Mouse (Mus musculus) spleen, postnatal 36 days (tissue): ENCODE data around the gene Kcnj10.

Experiments
- DNase-seq, 2 experiments: peaks; one replicate each; pipeline ENCODE4 v3.0.0; 2022; ENCODE audit warnings: low spot score in 2 of 2, mixed read lengths in 1 of 2

Kcnj10 gene

DNA sequence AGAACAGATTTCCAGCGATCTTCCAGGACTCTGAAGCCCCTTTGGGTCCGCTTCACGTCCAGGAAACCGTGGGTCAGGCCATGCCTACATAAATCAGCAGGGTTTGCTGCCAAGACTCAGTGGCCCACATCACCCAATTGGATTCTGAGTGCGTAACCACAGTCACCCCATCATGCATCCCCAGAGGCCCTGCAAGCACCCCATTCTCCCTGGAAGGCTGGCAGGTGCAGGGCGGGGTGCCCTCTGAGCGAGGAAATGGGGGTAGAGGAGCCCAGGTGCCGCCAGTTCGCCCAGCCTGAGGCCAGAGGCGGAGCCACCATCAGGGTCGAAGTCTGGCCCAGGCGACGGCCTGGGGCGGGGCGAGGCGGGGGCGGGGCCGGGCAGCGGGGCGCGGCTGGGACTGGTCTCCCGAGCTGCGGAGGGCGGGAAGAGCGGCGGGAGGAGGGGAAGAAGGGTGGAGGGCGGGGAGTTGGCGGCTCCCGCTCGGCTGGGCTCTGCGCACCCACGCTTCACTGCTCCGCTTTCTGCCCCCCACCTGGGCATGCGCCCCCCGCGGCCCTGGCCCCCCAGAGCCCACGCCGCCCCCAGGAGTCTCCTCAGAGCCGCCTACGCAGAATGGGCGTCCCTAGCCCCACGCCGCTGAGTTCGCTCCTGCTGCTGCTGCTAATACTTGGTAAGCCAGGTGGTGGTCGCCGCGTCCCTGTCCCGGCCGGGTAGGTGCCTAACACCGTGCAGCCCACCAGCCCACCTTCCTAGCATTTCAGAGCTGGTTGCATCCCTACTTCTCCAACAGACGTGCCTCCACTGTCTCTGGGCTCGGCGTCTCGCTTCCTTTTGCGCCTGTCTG lies 28.9 kb upstream of the Kcnj10 start:
- DNase-seq, result peak; percentile 92 to 93

DNA sequence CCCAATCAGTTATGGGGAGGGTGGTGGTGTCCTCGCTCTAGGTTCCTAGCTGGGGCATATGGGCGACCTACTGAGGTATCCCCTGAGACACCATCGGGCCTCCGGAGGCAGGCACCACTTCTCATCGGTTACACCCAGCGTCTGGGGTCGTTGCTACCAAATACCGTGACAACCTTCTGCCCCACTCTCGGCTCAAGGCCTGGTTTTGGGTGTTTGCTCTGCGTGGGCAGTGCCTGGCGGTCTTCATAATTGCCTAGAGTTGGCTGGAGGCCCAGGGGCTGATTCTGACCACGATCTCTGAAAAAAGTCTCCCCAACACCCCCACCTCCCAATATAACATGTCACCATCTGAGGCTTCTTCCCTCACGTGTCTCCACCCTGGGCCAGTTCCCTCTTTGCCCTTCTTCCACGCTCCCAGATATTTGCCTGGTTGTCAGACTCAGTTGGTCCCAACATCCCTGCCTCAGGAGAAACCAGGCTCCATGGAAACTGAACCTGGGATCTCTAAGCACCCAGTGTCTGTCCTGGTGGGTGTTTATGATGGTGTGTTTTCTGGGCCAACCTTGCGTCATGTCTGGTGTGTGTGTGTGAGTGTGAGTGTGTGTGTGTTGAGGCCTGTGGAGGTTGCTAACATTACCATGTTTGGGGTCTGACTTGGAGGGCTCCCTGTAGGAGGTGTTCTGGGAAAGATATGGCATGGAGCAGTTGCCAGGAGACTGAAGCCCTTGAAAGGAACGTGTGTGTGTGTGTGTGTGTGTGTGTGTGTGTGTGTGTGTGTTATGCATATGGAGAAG lies 28.0 kb upstream of the Kcnj10 start:
- DNase-seq, result peak; percentile 53 to 60

DNA sequence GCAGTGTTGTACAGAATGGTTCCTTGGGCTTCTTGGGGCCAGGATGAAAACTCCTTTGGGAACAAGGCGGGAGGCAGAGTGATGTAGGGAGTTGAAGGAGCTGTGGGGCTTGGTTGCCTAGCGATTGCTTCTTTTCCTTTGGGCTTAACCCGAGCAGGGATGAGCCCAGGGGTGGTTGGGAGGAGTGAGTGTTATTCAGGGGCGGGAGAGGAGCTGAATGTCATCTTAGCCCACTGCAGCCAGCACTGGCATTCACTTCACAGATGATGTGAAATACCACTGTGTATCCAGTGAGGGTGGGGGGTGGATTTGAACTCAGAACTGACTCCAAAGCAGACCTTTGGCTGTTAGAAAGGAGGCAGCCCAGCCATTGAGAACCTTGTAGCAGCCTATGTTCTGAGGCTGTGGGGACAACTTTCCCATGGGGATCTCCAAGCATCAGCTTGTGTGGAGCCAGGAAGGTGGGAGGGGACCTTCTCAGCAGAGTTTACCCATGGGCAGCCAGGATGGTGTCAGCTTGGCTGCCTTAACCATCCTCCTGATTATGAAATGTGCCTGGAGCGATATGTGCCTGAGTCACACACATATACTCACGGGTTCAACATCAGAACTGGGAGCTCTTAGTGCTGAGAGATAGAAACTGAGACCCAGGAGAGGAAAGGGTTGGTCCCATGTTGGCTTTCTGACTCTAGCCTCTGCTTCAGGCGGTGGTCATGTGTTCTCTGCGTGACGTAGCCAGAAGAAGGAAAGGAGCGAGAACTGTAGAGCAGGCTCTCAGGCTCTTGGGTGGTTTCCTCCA lies 27.2 kb upstream of the Kcnj10 start:
- no peak for DNase-seq

DNA sequence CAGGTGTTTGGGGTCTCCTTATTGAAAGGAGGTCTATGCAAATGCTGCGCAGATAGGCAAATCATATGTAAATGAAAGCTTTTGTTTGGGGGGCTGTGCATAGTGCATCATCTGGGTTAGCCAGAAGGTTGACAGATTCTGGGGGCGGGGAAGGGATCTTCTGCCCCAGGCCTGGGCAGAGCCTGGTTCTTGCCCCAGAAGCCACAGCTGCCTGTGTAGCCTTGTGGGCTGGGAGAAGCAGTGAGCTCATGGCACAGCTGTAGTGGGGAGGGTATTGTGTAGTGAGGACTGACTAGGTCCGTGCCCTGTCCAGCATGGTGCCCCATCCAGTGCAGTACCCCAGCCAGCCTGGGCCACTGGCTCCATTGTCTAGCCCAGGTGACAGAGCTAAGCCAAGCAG lies 26.1 kb upstream of the Kcnj10 start:
- DNase-seq, result no peak

DNA sequence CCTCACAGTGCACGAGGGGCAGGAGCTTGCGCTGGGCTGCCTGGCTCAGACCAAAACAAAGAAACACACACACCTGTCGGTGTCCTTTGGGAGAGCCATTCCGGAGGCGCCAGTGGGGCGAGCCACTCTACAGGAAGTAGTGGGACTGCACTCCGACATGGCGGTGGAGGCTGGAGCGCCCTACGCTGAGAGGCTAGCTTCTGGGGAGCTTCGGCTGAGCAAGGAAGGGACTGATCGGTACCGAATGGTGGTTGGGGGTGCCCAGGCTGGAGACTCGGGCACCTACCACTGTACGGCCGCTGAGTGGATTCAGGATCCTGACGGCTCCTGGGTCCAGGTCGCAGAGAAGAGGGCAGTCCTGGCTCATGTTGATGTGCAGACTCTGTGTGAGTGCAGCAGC lies 23.6 kb upstream of the Kcnj10 start:
- no peak for DNase-seq

DNA sequence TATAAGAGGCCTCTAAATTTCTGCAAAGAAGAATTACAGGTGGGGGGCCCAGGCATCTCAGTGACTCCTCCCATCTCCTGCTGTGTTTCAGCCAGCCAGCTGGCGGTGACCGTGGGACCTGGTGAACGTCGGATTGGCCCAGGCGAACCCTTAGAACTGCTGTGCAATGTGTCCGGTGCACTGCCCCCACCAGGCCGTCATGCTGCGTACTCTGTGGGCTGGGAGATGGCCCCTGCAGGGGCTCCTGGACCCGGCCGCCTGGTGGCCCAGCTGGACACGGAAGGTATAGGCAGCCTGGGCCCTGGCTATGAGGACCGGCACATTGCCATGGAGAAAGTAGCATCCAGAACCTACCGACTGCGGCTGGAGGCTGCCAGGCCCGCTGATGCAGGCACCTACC lies 23.1 kb upstream of the Kcnj10 start:
- no peak for DNase-seq

DNA sequence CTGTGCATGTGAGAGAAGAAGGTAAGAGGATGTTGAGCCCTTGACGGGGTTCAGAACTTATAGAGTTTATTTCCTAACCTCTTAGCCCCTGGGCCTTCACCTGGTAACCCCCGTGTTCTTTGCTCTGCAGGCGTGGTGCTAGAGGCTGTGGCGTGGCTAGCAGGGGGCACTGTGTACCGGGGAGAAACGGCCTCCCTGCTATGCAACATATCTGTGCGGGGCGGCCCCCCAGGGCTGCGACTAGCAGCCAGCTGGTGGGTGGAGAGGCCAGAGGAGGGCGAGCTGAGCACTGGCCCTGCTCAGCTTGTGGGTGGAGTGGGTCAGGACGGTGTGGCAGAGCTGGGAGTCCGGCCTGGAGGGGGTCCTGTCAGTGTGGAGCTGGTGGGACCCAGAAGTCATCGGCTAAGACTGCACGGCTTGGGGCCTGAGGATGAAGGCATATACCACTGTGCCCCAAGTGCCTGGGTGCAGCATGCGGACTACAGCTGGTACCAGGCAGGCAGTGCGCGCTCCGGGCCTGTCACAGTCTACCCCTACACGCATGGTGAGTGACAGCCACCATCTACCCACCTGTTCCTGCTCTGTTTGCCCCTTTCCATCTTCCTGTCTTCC lies 22.5 kb upstream of the Kcnj10 start:
- DNase-seq, result no peak

DNA sequence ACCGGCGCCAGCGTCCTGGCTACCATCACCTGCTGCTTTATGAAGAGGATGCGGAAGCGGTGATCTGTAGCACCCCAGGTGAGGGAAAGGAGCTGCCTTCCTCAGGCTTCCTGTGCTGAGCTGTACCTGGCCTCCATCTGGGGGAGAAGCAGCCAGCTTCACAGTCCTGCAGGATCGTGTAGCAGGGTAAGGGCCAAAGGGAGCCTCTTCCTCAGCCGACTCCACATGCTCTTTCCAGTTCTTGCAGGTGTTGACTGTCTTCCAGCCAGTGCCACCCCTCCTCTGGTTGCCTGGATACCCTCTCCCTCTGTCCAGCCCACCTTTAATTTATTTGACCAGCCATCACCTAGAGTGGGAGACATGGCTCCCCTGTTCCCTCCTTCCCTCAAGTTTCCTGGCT lies 21.7 kb upstream of the Kcnj10 start:
- DNase-seq, result no peak

DNA sequence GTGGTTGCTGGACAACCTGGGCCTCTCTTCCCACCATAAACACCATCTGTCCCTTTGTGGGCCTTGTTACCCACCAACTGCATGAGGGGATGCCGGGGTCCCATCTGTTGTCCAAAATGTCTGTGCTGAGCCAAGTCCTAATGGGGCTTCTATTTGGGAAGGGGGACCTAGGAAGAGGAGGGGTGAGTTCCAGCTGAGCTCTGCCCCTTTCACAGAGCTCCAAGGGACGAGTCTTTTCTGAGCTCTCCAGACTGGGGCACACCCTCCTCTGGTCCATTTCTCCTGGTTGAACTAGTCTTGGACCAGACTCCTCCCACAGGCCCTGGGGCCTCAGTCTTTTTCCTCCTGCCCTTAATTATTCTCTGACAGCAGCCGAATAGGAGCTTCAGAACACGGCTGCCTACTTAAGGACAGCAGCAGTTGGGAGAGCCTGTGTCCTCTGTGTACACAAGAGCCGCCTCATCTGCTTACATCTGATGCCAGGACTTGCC lies 21.0 kb upstream of the Kcnj10 start:
- DNase-seq, result no peak

DNA sequence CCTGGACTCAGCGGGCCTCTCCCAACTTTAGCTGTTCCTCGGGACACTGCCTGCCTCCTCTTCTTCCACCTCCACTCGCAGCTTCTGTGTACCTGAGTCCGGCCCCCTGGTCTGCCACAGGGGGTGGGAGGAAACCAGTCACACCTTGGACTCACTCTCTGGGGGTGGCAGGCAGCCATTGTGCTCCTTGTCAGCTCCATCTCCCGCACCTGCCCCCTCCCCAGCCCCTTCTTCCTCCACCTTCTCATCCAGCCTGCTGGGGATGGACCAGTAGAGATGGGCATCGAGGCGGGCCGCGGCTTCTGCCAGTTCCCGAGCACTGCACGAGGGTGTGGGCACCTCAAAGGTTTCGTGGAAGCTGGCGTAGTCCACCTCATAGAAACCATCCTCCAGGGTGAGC lies 18.3 kb upstream of the Kcnj10 start:
- no peak for DNase-seq

DNA sequence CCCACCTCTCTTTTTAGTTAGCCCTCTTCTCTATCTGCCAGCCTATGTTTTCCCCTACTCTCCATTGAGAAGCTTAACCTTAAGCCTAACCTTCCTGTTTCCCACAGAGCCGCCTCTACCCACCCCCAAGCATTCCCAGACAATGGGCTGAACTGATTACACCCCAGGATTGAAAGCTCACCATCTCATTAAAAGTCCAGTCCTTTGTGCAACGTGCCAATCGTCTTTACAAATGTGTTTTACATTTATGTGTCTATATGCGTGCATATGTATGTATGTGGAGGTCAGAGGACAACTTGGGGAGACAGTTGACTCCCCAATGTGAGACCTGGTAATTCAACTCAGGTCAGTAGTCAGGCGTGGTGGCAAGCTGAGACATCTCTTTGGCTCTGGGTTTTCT lies 17.7 kb upstream of the Kcnj10 start:
- no peak for DNase-seq

DNA sequence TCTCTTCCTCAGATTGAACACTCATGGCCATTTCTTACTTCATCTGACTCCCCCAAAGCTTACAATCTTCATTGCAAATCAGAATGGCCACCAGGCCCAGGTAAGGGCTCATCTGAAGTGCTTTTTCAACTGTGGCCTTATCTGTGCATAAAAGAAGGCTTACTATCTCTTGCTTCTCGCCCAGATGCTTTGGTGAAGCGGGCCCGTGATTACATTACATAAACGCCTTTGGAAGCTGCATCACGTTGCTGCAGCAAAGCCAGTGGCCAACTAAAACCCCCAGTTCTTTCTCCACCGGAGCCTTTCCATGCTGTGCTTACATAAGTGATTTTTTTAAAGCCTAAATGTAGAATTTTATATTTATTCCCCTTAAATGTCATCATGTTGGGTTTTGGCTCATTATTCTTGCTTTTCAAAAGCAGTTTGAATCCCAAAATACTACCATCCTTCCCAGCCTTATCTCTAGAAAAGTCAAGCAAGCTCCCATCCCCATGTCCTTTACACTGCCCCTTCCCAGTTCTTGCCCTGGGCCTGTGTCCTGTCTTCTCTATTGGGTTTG lies 17.1 kb upstream of the Kcnj10 start:
- no peak for DNase-seq

DNA sequence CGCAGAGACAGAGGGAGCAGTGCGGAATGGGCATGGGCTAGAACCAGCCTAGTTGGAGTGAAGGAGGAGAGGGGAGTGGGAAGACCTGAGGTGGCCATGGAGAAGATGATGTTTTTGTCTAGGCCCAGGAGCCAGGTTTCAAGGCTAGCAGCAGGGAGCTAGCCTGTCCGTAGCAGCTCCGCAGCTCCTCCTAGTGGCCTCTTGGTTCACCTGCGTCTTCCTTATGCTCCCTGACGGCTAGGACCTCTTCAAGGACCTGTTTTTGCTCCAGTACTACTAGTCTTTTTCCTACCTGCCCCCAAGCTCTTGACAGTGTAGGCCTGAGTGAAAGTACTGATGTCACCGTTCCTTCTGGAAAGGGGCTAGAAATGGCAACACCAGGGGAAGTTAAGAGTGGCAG lies 16.3 kb upstream of the Kcnj10 start:
- peak; percentile 63 to 64 for DNase-seq

DNA sequence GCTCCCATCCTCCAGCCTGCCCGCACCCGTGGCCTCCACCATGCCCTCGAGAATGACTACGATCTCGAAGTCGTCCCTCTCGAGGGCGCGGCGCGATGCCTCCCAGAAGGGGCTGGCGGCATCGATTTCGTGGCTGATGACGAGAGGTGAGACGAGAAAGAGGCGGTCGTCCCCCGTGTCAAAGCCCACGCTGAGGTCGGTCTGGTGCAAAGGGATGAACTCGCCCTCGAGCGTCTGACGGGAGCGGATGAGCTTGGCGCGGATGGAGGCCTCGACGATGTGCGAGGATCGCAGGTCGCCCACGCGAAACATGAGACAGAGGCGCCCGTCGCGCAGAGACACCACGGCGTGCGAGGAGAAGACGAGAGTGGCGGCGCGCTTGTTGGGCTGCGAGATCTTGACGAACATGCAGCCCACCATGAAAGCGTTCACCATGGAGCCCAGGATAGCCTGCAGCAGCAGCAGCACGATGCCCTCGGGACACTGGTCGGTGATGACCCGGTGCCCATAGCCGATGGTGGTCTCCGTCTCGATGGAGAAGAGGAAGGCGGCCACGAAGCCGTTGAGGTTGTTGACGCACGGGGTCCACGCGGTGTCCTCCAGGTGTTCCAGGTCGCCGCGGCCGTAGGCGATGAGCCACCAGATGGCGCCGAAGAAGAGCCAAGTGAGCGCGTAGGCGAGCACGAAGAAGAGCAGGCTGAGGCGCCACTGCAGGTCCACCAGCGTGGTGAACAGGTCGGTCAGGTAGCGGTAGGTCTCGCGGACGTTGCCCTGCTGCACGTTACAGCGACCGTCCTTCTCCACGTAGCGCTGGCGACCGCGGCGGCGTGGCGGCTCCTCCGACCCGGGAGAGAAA lies 15.1 kb upstream of the Kcnj10 start:
- peak; percentile 68 to 72 for DNase-seq

DNA sequence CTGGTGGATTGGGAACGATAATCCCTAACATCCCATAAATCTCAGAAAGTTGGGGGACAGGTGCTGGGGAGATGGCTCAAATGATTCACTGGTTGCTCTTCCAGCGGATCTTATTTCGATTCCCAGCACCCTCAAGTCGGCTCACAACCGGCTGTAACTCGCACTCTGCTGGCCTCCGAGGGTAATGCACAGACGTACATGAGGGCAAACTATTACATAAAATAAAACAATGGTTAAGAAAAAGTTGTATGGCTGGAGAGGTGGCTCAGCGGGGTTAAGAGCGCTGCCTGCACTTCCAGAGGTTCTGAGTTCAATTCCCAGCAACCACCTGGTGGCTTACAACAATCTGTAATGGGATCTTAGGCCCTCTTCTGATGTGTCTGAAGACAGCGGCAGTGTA lies 14.3 kb upstream of the Kcnj10 start:
- DNase-seq, result no peak

DNA sequence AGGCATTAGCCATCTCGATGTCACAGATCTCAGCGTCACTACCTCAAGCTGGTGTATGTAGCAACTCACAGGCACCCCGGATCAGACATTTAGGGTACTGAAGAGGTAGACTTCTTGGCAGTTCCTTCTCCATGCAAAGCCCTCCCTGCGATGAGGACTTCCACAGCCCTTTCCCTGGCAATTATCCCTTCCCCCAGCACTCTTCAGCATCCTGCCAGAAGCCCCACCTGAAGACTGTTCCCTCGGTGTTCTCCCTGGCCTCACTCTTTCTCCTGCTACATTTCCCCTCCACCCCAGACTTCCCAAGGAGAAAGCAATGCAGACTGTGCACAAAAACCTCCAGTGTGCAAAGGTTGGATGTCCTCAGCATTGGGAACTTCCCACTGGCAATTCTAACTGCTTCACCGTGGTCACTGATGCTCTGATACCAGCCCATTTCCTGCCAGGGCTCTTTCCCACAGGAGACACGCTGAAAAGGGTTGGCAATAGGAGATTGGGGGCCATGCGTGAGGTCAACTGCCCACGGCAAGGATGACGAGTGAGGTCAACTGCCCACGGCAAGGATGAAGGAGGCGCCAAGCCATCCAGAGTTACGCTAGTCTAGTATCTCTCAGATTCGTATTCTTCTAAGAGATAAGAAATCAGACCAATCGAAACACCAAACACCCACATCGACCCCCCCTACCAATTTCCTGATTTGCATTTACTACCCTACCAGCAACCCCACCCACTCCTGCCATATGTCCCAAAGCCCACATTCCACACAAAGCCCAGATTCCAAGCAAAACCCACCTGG lies 13.6 kb upstream of the Kcnj10 start:
- DNase-seq, result no peak

DNA sequence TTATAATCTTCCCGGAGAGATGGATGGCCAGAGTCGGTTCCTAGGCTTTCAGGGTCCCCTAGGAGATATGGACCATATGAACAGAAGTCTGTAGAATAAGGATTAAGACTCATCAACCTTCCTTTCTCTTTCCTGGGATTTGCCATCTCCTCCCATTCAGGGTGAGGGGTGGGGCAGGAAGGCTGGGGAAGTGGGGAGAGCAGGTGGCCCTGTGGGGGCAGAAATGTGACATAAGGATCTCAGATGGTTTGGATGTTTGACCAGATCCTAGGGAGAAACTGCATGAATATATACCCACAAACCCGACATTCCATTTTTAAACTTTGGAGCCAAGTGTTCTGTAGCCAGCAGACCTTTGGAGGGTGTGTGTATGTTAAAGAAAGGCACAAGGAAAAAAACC lies 13.0 kb upstream of the Kcnj10 start:
- no peak for DNase-seq

DNA sequence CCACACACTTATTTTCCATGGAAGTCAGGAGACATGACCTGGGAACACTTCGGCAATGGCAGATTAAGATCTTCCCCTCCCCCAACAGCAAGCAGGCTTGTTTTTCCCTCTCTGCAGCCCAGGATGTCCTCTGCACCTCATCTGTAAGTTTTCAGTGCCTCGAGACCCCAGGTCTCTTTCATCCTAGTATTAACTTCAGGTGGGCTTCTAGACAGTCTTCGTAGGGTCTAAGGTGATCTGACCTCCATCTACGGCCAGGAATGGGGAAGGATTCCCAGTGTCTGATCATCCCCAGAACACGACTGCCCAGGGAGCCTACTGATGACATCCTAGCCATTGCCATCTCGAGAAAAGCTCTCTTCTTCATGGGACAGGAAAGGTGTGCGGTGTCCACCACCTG lies 12.5 kb upstream of the Kcnj10 start:
- DNase-seq, result no peak

DNA sequence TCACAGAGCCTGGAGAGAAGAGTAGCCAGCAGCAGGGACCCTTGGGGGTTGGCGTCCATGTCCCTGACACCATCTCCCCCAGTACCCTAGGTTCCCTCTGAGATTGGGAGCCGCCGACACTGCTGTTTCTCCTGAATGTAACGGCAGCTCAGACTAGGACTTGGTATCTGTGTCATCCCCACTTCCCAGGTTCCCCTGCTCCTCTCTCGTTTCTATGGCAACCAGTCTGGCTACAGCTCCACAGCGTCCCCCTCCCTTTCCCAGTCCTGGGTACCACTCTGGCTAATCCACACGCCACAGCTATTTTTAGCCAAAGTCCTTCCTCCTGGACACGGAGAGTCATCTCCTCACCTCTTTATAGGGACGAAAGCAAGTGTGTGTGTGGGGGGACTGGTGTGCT lies 11.9 kb upstream of the Kcnj10 start, which contains the start of gene Kcnj9:
Gene Kcnj9 (minus strand): TSS at position 188 of the 400 bp plus-strand sequence.
- DNase-seq, result no peak

DNA sequence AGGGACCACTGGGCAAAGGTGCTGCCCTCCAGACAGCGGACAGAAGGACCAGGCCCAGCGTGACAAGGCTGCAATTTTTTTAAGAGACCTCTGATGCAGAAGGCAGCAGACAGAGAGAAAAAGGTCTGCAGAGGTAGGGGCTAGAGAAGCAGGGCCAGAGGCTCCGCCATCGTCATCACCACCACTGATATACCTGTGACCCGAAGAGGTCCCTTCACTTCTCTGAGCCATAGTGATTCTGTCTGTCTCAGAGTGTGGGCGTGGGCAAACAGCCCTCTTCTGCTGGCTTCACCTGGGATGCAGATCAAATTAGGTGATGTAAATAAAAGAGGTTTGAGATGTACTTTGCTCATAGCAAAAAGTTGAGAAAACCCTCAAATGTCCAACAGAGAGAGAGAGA lies 11.4 kb upstream of the Kcnj10 start:
- no peak for DNase-seq
